Mouse (Mus musculus) midbrain, embryonic 13.5 days (tissue): ENCODE data around the gene Gm14214. TPM values are rescaled to one million over a fixed set of nuclear protein-coding genes. Genes with fewer than 3 reads are reported as not detected.

Experiments
- ATAC-seq: fragments of 200-750 bp; cut with Nextera tagmentation; 2 replicates; pipeline ENCODE4 v1.8.0; 2017; ENCODE audit warnings: mild to moderate bottlenecking, moderate TSS enrichment, moderate library complexity
- H3K27ac ChIP-seq: fragments of 300-500 bp; sonication (generic); 2 replicates; pipeline ENCODE4 v1.5.1; 2015; ENCODE audit warnings: inconsistent platforms, mild to moderate bottlenecking, moderate library complexity
- H3K27me3 ChIP-seq: fragments of 300-500 bp; sonication (generic); 2 replicates; pipeline ENCODE4 v1.6.1; 2015; ENCODE audit warnings: mild to moderate bottlenecking, inconsistent platforms
- H3K36me3 ChIP-seq: fragments of 300-500 bp; sonication (generic); 2 replicates; pipeline ENCODE4 v1.6.1; 2015; ENCODE audit warnings: mild to moderate bottlenecking, inconsistent platforms
- H3K4me1 ChIP-seq: fragments of 300-500 bp; sonication (generic); replicated peaks from 2 replicates; pipeline ENCODE4 v1.6.1; 2015; ENCODE audit warnings: inconsistent platforms
- H3K4me2 ChIP-seq: fragments of 300-500 bp; sonication (generic); replicated peaks from 2 replicates; pipeline ENCODE4 v1.6.1; 2015; ENCODE audit warnings: moderate library complexity, mild to moderate bottlenecking, inconsistent platforms
- H3K4me3 ChIP-seq: fragments of 300-500 bp; sonication (generic); replicated peaks from 2 replicates; pipeline ENCODE4 v1.5.1; 2015; ENCODE audit warnings: mild to moderate bottlenecking, inconsistent platforms
- H3K9ac ChIP-seq: fragments of 300-500 bp; sonication (generic); replicated peaks from 2 replicates; pipeline ENCODE4 v1.6.1; 2015; ENCODE audit warnings: mild to moderate bottlenecking, inconsistent platforms
- H3K9me3 ChIP-seq: fragments of 300-500 bp; sonication (generic); 2 replicates; pipeline ENCODE4 v1.6.1; 2016; ENCODE audit warnings: mild to moderate bottlenecking, inconsistent platforms
- WGBS: fragments of 180-500 bp; shearing (Covaris S2); methylation state at CpG from one replicate; pipeline ENCODE4 v1.1.7; 2015; 5-methylcytosine and 5-hydroxymethylcytosine counted together
- polyA plus RNA-seq: library from polyadenylated mRNA; unstranded; fragments of >200 nt; fragmentation: Nextera tagmentation; extraction: Ambion mirVana; gene quantifications from 2 replicates; pipeline ENCODE4 v1.2.1, GENCODE M21; 2015

Gm14214 gene
- not detected in 2 replicates for polyA plus RNA-seq

GRCm38 (mm10) chr2:154769930-154770329 is at the start of gene Gm14214:
Gene Gm14214, minus strand, starts transcription at chr2:154770030.
- no peaks in the 10 kb centered on the region for H3K36me3 ChIP-seq
- no peak within 1 kb of the TSS for H3K27ac ChIP-seq
- H3K4me2 ChIP-seq: no peak within 1 kb of the TSS
- no peaks in the 10 kb centered on the region for H3K9me3 ChIP-seq
- no peak for ATAC-seq
- no peak within 1 kb of the TSS for H3K4me3 ChIP-seq
- no peak within 1 kb of the TSS for H3K9ac ChIP-seq
- no peaks in the 10 kb centered on the region for H3K27me3 ChIP-seq
- no peaks in the 10 kb centered on the region for H3K4me1 ChIP-seq

GRCm38 (mm10) chr2:154818599-154818998 is 48.8 kb upstream of the Gm14214 start:
- Histone ChIP-seq H3K9ac (no peak overlapping the region), H3K4me1 (peaks cover 24% of the 10 kb centered on the region), H3K4me3 (no peak overlapping the region), H3K4me2 (no peak overlapping the region), H3K27me3 (no peaks in the 10 kb centered on the region), H3K9me3 (no peaks in the 10 kb centered on the region), H3K27ac (no peak overlapping the region), H3K36me3 (no peaks in the 10 kb centered on the region)
- 81% methylated on average over 1 of the region's 1 CpGs for WGBS
- ATAC-seq: no peak

- H3K27ac ChIP-seq: peak overlapping the region; percentile 58
- no peaks in the 10 kb centered on the region for H3K27me3 ChIP-seq
- no peak overlapping the region for H3K4me3 ChIP-seq
- 38% methylated on average over 1 of the region's 1 CpGs for WGBS
- H3K4me2 ChIP-seq: no peak overlapping the region
- ATAC-seq: no peak
- peaks cover 24% of the 10 kb centered on the region for H3K4me1 ChIP-seq
- no peaks in the 10 kb centered on the region for H3K36me3 ChIP-seq
- H3K9ac ChIP-seq: no peak overlapping the region
- no peaks in the 10 kb centered on the region for H3K9me3 ChIP-seq
Observed at GRCm38 (mm10) chr2:154817788-154818187, 48.0 kb upstream of the Gm14214 start.

GRCm38 (mm10) chr2:154817089-154817488 is 47.3 kb upstream of the Gm14214 start:
- H3K27ac ChIP-seq: peak overlapping the region; percentile 58; the same call in 1 of the 2 replicates
- no peaks in the 10 kb centered on the region for H3K27me3 ChIP-seq
- no peaks in the 10 kb centered on the region for H3K9me3 ChIP-seq
- no peak overlapping the region for H3K9ac ChIP-seq
- 37% methylated on average over 3 of the region's 3 CpGs for WGBS
- no peak overlapping the region for H3K4me3 ChIP-seq
- H3K36me3 ChIP-seq: no peaks in the 10 kb centered on the region
- peak overlapping the region; percentile 12 for H3K4me2 ChIP-seq
- ATAC-seq: peak; percentile 50; the same call in 1 of the 2 replicates
- peaks cover 24% of the 10 kb centered on the region for H3K4me1 ChIP-seq

GRCm38 (mm10) chr2:154813426-154813825 is 43.6 kb upstream of the Gm14214 start:
- Histone ChIP-seq H3K27me3 (no peaks in the 10 kb centered on the region), H3K36me3 (no peaks in the 10 kb centered on the region), H3K9me3 (no peaks in the 10 kb centered on the region), H3K4me2 (no peak overlapping the region), H3K27ac (no peak overlapping the region), H3K4me1 (peaks cover 32% of the 10 kb centered on the region), H3K9ac (no peak overlapping the region), H3K4me3 (no peak overlapping the region)
- no peak for ATAC-seq
- WGBS: 86% methylated on average over 2 of the region's 2 CpGs

GRCm38 (mm10) chr2:154810821-154811220 is 41.0 kb upstream of the Gm14214 start:
- peaks cover 24% of the 10 kb centered on the region for H3K4me1 ChIP-seq
- no peaks in the 10 kb centered on the region for H3K9me3 ChIP-seq
- no peak overlapping the region for H3K4me2 ChIP-seq
- no peak for ATAC-seq
- no peak overlapping the region for H3K9ac ChIP-seq
- H3K27me3 ChIP-seq: no peaks in the 10 kb centered on the region
- no peaks in the 10 kb centered on the region for H3K36me3 ChIP-seq
- WGBS: 68% methylated on average over 1 of the region's 1 CpGs
- H3K27ac ChIP-seq: no peak overlapping the region
- H3K4me3 ChIP-seq: no peak overlapping the region

- H3K4me1 ChIP-seq: peaks cover 24% of the 10 kb centered on the region
- no peak overlapping the region for H3K27ac ChIP-seq
- H3K36me3 ChIP-seq: no peaks in the 10 kb centered on the region
- ATAC-seq: no peak
- H3K9ac ChIP-seq: no peak overlapping the region
- no peaks in the 10 kb centered on the region for H3K27me3 ChIP-seq
- WGBS: 93% methylated on average over 1 of the region's 1 CpGs
- H3K4me2 ChIP-seq: no peak overlapping the region
- H3K9me3 ChIP-seq: no peaks in the 10 kb centered on the region
- no peak overlapping the region for H3K4me3 ChIP-seq
Observed at GRCm38 (mm10) chr2:154809107-154809762, 39.4 kb upstream of the Gm14214 start.

GRCm38 (mm10) chr2:154807689-154808088 is 37.9 kb upstream of the Gm14214 start:
- H3K4me1 ChIP-seq: peaks cover 20% of the 10 kb centered on the region
- 65% methylated on average over 1 of the region's 1 CpGs for WGBS
- H3K36me3 ChIP-seq: no peaks in the 10 kb centered on the region
- no peaks in the 10 kb centered on the region for H3K9me3 ChIP-seq
- no peak overlapping the region for H3K27ac ChIP-seq
- H3K4me2 ChIP-seq: no peak overlapping the region
- H3K4me3 ChIP-seq: no peak overlapping the region
- H3K27me3 ChIP-seq: no peaks in the 10 kb centered on the region
- ATAC-seq: no peak
- H3K9ac ChIP-seq: no peak overlapping the region

GRCm38 (mm10) chr2:154803845-154804244 is 34.0 kb upstream of the Gm14214 start:
- no peaks in the 10 kb centered on the region for H3K9me3 ChIP-seq
- no peak overlapping the region for H3K4me2 ChIP-seq
- H3K27me3 ChIP-seq: no peaks in the 10 kb centered on the region
- WGBS: 67% methylated on average over 4 of the region's 4 CpGs
- H3K27ac ChIP-seq: no peak overlapping the region
- H3K4me1 ChIP-seq: peaks cover 11% of the 10 kb centered on the region
- no peaks in the 10 kb centered on the region for H3K36me3 ChIP-seq
- no peak overlapping the region for H3K9ac ChIP-seq
- no peak for ATAC-seq
- H3K4me3 ChIP-seq: no peak overlapping the region

- Histone ChIP-seq H3K4me3 (no peak overlapping the region), H3K9me3 (no peaks in the 10 kb centered on the region), H3K27me3 (no peaks in the 10 kb centered on the region), H3K9ac (no peak overlapping the region), H3K4me1 (peaks cover 11% of the 10 kb centered on the region), H3K4me2 (no peak overlapping the region), H3K27ac (no peak overlapping the region), H3K36me3 (no peaks in the 10 kb centered on the region)
- WGBS: 97% methylated on average over 1 of the region's 1 CpGs
- no peak for ATAC-seq
Observed at GRCm38 (mm10) chr2:154803372-154803771, 33.5 kb upstream of the Gm14214 start.

- under 1% methylated on average over 67 of the region's 67 CpGs for WGBS
Observed at GRCm38 (mm10) chr2:154791661-154792642, 22.1 kb upstream of the Gm14214 start.

More at GRCm38 (mm10) chr2:154791661-154792642, 22.1 kb upstream of the Gm14214 start:
- Histone ChIP-seq H3K9ac (peak overlapping the region; percentile 95), H3K27ac (peak overlapping the region; percentile 97), H3K4me2 (peak overlapping the region; percentile 79), H3K4me3 (peak overlapping the region; percentile 99), H3K27me3 (no peaks in the 10 kb centered on the region), H3K9me3 (no peaks in the 10 kb centered on the region), H3K36me3 (no peaks in the 10 kb centered on the region), H3K4me1 (peaks cover 41% of the 10 kb centered on the region)
- peak; percentile 10 for ATAC-seq
